Mouse (Mus musculus) forebrain, embryonic 12.5 days (tissue): ENCODE data around the gene Fgfr1op. TPM values are rescaled to one million over a fixed set of nuclear protein-coding genes. Genes with fewer than 3 reads are reported as not detected.
A peak's percentile ranks its signal among the peaks of the same experiment; 100 is the strongest.
"Not testable (repeated sequence)": the region's sequence is repeated elsewhere in the genome, so short reads cannot be mapped to it uniquely, and the experiment has no call there.

Experiments
- ATAC-seq: fragments of 200-750 bp; cut with Nextera tagmentation; 2 replicates; pipeline ENCODE4 v1.8.0; 2017; ENCODE audit warnings: moderate TSS enrichment; ENCODE audit not compliant: low FRiP score
- H3K27ac ChIP-seq: fragments of 300-500 bp; sonication (generic); 2 replicates; pipeline ENCODE4 v1.5.1; 2016; ENCODE audit warnings: mild to moderate bottlenecking
- H3K27me3 ChIP-seq: fragments of 300-500 bp; sonication (generic); 2 replicates; pipeline ENCODE4 v1.6.1; 2016; ENCODE audit warnings: mild to moderate bottlenecking
- H3K36me3 ChIP-seq: fragments of 300-500 bp; sonication (generic); replicated peaks from 2 replicates; pipeline ENCODE4 v1.6.1; 2016; ENCODE audit warnings: mild to moderate bottlenecking
- H3K4me1 ChIP-seq: fragments of 300-500 bp; sonication (generic); 2 replicates; pipeline ENCODE4 v1.6.1; 2016
- H3K4me2 ChIP-seq: fragments of 300-500 bp; sonication (generic); 2 replicates; pipeline ENCODE4 v1.6.1; 2016; ENCODE audit warnings: mild to moderate bottlenecking, moderate library complexity
- H3K4me3 ChIP-seq: fragments of 300-500 bp; sonication (generic); replicated peaks from 2 replicates; pipeline ENCODE4 v1.5.1; 2016; ENCODE audit warnings: mild to moderate bottlenecking
- H3K9ac ChIP-seq: fragments of 300-500 bp; sonication (generic); 2 replicates; pipeline ENCODE4 v1.6.1; 2016; ENCODE audit warnings: mild to moderate bottlenecking
- H3K9me3 ChIP-seq: fragments of 300-500 bp; sonication (generic); 2 replicates; pipeline ENCODE4 v1.6.1; 2016
- WGBS: fragments of 180-500 bp; shearing (Covaris S2); methylation state at CpG from one replicate; pipeline ENCODE4 v1.1.7; 2016; 5-methylcytosine and 5-hydroxymethylcytosine counted together
- polyA plus RNA-seq: library from polyadenylated mRNA; unstranded; fragments of >200 nt; fragmentation: Nextera tagmentation; extraction: Ambion mirVana; gene quantifications from 2 replicates; pipeline ENCODE4 v1.2.1, GENCODE M21; 2016

The Fgfr1op gene
- polyA plus RNA-seq, 1 experiment from 2014 or later: 39.6 TPM

- no peak overlapping the region for H3K4me2 ChIP-seq
- H3K36me3 ChIP-seq: peaks cover 70% of the 10 kb centered on the region
- no peak overlapping the region for H3K4me3 ChIP-seq
- no peak overlapping the region for H3K27ac ChIP-seq
- no peak overlapping the region for H3K9ac ChIP-seq
- H3K9me3 ChIP-seq: no peaks in the 10 kb centered on the region
- H3K27me3 ChIP-seq: no peaks in the 10 kb centered on the region
- H3K4me1 ChIP-seq: no peaks in the 10 kb centered on the region
- 95% methylated on average over 7 of the region's 7 CpGs for WGBS
- no peak for ATAC-seq
Observed at GRCm38 (mm10) chr17:8184217-8184616, 18.9 kb downstream of the Fgfr1op start.

GRCm38 (mm10) chr17:8193678-8194077 is 28.4 kb downstream of the Fgfr1op start:
- Histone ChIP-seq H3K4me2 (no peak overlapping the region), H3K9ac (no peak overlapping the region), H3K4me3 (no peak overlapping the region), H3K27me3 (no peaks in the 10 kb centered on the region), H3K36me3 (peaks cover 69% of the 10 kb centered on the region), H3K9me3 (no peaks in the 10 kb centered on the region), H3K27ac (no peak overlapping the region), H3K4me1 (no peaks in the 10 kb centered on the region)
- no peak for ATAC-seq
- WGBS: 92% methylated on average over 8 of the region's 8 CpGs

DNA sequence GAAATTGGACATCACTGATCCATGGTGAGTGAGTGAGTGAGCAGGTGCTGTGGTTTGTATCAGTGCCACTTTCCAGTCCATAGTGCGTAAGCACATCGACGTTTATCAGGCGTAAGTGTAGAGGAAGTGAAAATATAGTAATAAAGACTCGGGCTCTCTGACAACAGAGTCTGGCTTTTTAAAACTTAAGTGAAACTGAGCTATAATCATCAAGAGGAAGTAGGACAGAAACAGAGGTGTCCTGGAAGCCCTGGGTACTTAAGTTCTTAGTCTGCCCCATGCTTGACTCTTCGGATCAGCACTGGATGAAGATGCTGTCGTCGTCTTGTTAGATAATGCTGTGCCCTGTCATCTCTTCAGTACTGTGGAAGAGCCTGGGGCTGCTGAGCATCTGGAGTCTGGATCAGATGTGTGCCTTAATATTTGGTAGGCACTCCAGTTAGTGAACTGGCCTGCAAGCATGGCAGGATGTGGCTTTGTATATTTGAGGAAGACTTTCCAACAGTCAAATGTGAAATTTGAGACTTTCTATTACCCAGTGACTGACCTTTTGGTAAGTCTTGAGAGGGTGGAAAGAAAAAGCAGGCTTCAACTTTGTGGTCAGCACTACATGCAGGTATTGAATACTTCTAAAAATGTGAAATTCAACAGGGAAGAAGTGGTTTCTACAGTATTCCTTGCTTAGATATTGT is 30.5 kb downstream of the Fgfr1op start:
- ATAC-seq: no peak
- H3K27me3 ChIP-seq: no peaks in the 10 kb centered on the region
- H3K9ac ChIP-seq: no peak overlapping the region
- H3K4me1 ChIP-seq: no peaks in the 10 kb centered on the region
- peaks cover 51% of the 10 kb centered on the region for H3K36me3 ChIP-seq
- WGBS: 93% methylated on average over 8 of the region's 8 CpGs
- no peak overlapping the region for H3K27ac ChIP-seq
- no peak overlapping the region for H3K4me3 ChIP-seq
- no peak overlapping the region for H3K4me2 ChIP-seq
- H3K9me3 ChIP-seq: no peaks in the 10 kb centered on the region

GRCm38 (mm10) chr17:8197652-8198051 is 32.4 kb downstream of the Fgfr1op start:
- Histone ChIP-seq H3K9me3 (no peaks in the 10 kb centered on the region), H3K36me3 (peaks cover 40% of the 10 kb centered on the region), H3K27ac (no peak overlapping the region), H3K9ac (no peak overlapping the region), H3K4me1 (no peaks in the 10 kb centered on the region), H3K4me3 (no peak overlapping the region), H3K27me3 (no peaks in the 10 kb centered on the region), H3K4me2 (no peak overlapping the region)
- 77% methylated on average over 3 of the region's 3 CpGs for WGBS
- ATAC-seq: no peak

- no peak overlapping the region for H3K27ac ChIP-seq
- H3K9ac ChIP-seq: no peak overlapping the region
- H3K36me3 ChIP-seq: peaks cover 27% of the 10 kb centered on the region
- no peak overlapping the region for H3K4me3 ChIP-seq
- no peaks in the 10 kb centered on the region for H3K4me1 ChIP-seq
- no peaks in the 10 kb centered on the region for H3K9me3 ChIP-seq
- no peak overlapping the region for H3K4me2 ChIP-seq
- ATAC-seq: no peak
- no peaks in the 10 kb centered on the region for H3K27me3 ChIP-seq
- WGBS: 89% methylated on average over 11 of the region's 11 CpGs
Observed at GRCm38 (mm10) chr17:8199067-8199935, 34.0 kb downstream of the Fgfr1op start.

DNA sequence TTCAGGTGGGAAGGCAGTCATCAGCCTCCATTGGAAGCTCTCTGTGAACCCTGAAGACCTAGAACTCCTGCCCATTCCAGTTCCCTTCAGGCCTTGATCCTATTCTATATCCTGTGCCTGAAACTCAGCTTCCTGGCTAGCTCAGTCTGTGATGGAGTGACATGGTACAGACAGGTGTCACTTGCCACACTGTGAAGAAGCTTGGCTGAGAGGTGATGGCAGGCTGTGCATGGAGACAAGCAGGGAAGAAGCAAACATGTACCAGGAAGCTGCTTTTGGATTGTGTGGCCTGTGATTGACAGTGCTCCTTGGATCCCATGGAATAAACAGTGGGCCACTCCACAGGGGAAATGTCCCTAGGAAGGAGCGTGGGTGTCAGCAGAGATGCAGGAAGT is 34.6 kb downstream of the Fgfr1op start:
- no peak overlapping the region for H3K9ac ChIP-seq
- ATAC-seq: no peak
- H3K27ac ChIP-seq: no peak overlapping the region
- H3K4me1 ChIP-seq: no peaks in the 10 kb centered on the region
- H3K4me3 ChIP-seq: no peak overlapping the region
- H3K36me3 ChIP-seq: peaks cover 21% of the 10 kb centered on the region
- no peaks in the 10 kb centered on the region for H3K27me3 ChIP-seq
- WGBS: 90% methylated on average over 1 of the region's 1 CpGs
- no peak overlapping the region for H3K4me2 ChIP-seq
- H3K9me3 ChIP-seq: no peaks in the 10 kb centered on the region

- 74% methylated on average over 1 of the region's 1 CpGs for WGBS
Observed at GRCm38 (mm10) chr17:8203487-8203886, 38.2 kb downstream of the Fgfr1op start.

GRCm38 (mm10) chr17:8205221-8205631 is 39.9 kb downstream of the Fgfr1op start:
- not testable (repeated sequence) for H3K36me3 ChIP-seq, H3K4me1 ChIP-seq, ATAC-seq, H3K9me3 ChIP-seq, H3K4me3 ChIP-seq, H3K4me2 ChIP-seq, H3K27me3 ChIP-seq, H3K9ac ChIP-seq
- WGBS: 70% methylated on average over 1 of the region's 1 CpGs
- H3K27ac ChIP-seq: peak overlapping the region; percentile 73

More at GRCm38 (mm10) chr17:8203487-8203886, 38.2 kb downstream of the Fgfr1op start:
- no peaks in the 10 kb centered on the region for H3K9me3 ChIP-seq
- H3K27ac ChIP-seq: no peak overlapping the region
- H3K4me2 ChIP-seq: no peak overlapping the region
- H3K4me3 ChIP-seq: no peak overlapping the region
- no peak for ATAC-seq
- no peaks in the 10 kb centered on the region for H3K4me1 ChIP-seq
- no peaks in the 10 kb centered on the region for H3K27me3 ChIP-seq
- H3K9ac ChIP-seq: no peak overlapping the region
- no peaks in the 10 kb centered on the region for H3K36me3 ChIP-seq

- WGBS: 87% methylated on average over 5 of the region's 5 CpGs
- H3K4me1 ChIP-seq: no peaks in the 10 kb centered on the region
Observed at GRCm38 (mm10) chr17:8206691-8207090, 41.4 kb downstream of the Fgfr1op start.

GRCm38 (mm10) chr17:8209696-8210095 is 44.4 kb downstream of the Fgfr1op start:
- Histone ChIP-seq H3K36me3 (no peaks in the 10 kb centered on the region), H3K27me3 (no peaks in the 10 kb centered on the region), H3K4me1 (no peaks in the 10 kb centered on the region), H3K4me2 (no peak overlapping the region), H3K27ac (no peak overlapping the region), H3K9ac (no peak overlapping the region), H3K4me3 (no peak overlapping the region), H3K9me3 (no peaks in the 10 kb centered on the region)
- no peak for ATAC-seq
- WGBS: 86% methylated on average over 2 of the region's 2 CpGs

More at GRCm38 (mm10) chr17:8206691-8207090, 41.4 kb downstream of the Fgfr1op start:
- Histone ChIP-seq H3K27me3 (no peaks in the 10 kb centered on the region), H3K4me2 (no peak overlapping the region), H3K27ac (no peak overlapping the region), H3K9ac (no peak overlapping the region), H3K36me3 (no peaks in the 10 kb centered on the region), H3K9me3 (no peaks in the 10 kb centered on the region), H3K4me3 (no peak overlapping the region)
- ATAC-seq: no peak

DNA sequence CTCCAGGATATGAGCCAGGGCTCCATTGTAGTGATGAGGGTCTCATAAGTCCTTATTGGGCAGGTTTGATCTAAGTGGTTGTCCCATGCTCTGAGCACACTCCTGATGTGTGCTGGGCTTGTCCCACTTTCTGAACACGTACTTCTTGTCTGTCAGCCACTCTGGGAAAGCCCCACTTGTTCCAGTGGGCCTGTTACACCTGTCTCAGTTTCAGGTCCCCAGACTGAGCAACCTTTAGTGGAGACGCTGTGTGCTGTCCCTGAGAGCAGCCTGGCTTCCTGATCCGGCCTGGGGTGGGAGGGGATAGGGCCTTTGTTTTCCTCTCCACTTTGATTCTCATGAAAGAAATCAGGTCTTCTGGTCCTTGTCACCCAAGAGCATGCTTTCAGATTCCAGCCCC is 44.9 kb downstream of the Fgfr1op start:
- H3K4me2 ChIP-seq: no peak overlapping the region
- H3K4me1 ChIP-seq: no peaks in the 10 kb centered on the region
- no peak overlapping the region for H3K27ac ChIP-seq
- 55% methylated on average over 3 of the region's 3 CpGs for WGBS
- no peaks in the 10 kb centered on the region for H3K27me3 ChIP-seq
- no peak overlapping the region for H3K4me3 ChIP-seq
- H3K9me3 ChIP-seq: no peaks in the 10 kb centered on the region
- ATAC-seq: no peak
- no peak overlapping the region for H3K9ac ChIP-seq
- no peaks in the 10 kb centered on the region for H3K36me3 ChIP-seq

- ATAC-seq: no peak
- 86% methylated on average over 10 of the region's 10 CpGs for WGBS
- no peak overlapping the region for H3K27ac ChIP-seq
Observed at GRCm38 (mm10) chr17:8210675-8211074, 45.4 kb downstream of the Fgfr1op start.

More at GRCm38 (mm10) chr17:8210675-8211074, 45.4 kb downstream of the Fgfr1op start:
- Histone ChIP-seq H3K4me2 (no peak overlapping the region), H3K4me3 (no peak overlapping the region), H3K36me3 (no peaks in the 10 kb centered on the region), H3K27me3 (no peaks in the 10 kb centered on the region), H3K4me1 (no peaks in the 10 kb centered on the region), H3K9ac (no peak overlapping the region), H3K9me3 (no peaks in the 10 kb centered on the region)
